Mouse (Mus musculus) spleen, adult 18-20 months (tissue): ENCODE measurements around the gene Gm47995.
"Not testable (repeated sequence)": the region's sequence is repeated elsewhere in the genome, so short reads cannot be mapped to it uniquely, and the experiment has no call there.

Experiments used
- DNase-seq, 2 experiments: peaks; one replicate each; pipeline ENCODE4 v3.0.0; 2022; ENCODE audit warnings: mixed read lengths in 2 of 2

The Gm47995 gene

GRCm38 (mm10) chr1:151198120-151198519 lies at the start of gene Gm47995:
Gene Gm47995, plus strand, starts transcription at chr1:151198448.
- DNase-seq = not testable (repeated sequence)

- no peak for DNase-seq
These were observed 48.0 kb upstream of the Gm47995 start for GRCm38 (mm10) chr1:151150211-151150610.

GRCm38 (mm10) chr1:151151089-151151488 lies 47.2 kb upstream of the Gm47995 start:
- DNase-seq = no peak

- DNase-seq = no peak
These were observed 45.1 kb upstream of the Gm47995 start for GRCm38 (mm10) chr1:151153056-151153652.

GRCm38 (mm10) chr1:151154131-151154530 lies 44.1 kb upstream of the Gm47995 start:
- DNase-seq = not testable (repeated sequence)

GRCm38 (mm10) chr1:151156129-151156528 lies 42.1 kb upstream of the Gm47995 start:
- DNase-seq = no peak

GRCm38 (mm10) chr1:151156777-151157632 lies 41.2 kb upstream of the Gm47995 start:
- no peak for DNase-seq

GRCm38 (mm10) chr1:151157963-151158856 lies 40.0 kb upstream of the Gm47995 start:
- no peak for DNase-seq

- no peak for DNase-seq
These were observed 39.3 kb upstream of the Gm47995 start for GRCm38 (mm10) chr1:151158857-151159510.

GRCm38 (mm10) chr1:151166031-151166430 lies 32.2 kb upstream of the Gm47995 start:
- DNase-seq = no peak

GRCm38 (mm10) chr1:151167297-151168047 lies 30.8 kb upstream of the Gm47995 start:
- DNase-seq = no peak

GRCm38 (mm10) chr1:151168637-151169036 lies 29.6 kb upstream of the Gm47995 start:
- no peak for DNase-seq

- DNase-seq = no peak
These were observed 26.4 kb upstream of the Gm47995 start for GRCm38 (mm10) chr1:151171572-151172461.

- peak in 1 of 2 experiments; percentile 20 for DNase-seq
These were observed 21.0 kb upstream of the Gm47995 start for GRCm38 (mm10) chr1:151177030-151177936.

- DNase-seq = no peak
These were observed 20.3 kb upstream of the Gm47995 start for GRCm38 (mm10) chr1:151177937-151178271.

GRCm38 (mm10) chr1:151178505-151179083 lies 19.7 kb upstream of the Gm47995 start:
- no peak for DNase-seq

GRCm38 (mm10) chr1:151180167-151180566 lies 18.1 kb upstream of the Gm47995 start:
- no peak for DNase-seq

- not testable (repeated sequence) for DNase-seq
These were observed 16.0 kb upstream of the Gm47995 start, which contains the start of gene Gm47985 for GRCm38 (mm10) chr1:151182266-151182665. Gene Gm47985, plus strand, starts transcription at chr1:151182537.

GRCm38 (mm10) chr1:151186186-151186585 lies 12.1 kb upstream of the Gm47995 start:
- not testable (repeated sequence) for DNase-seq
